Mouse (Mus musculus) liver (tissue): ENCODE results near the gene Gm2244.
"Not testable (repeated sequence)": the region's sequence is repeated elsewhere in the genome, so short reads cannot be mapped to it uniquely, and the experiment has no call there.

Source experiments
- DNase-seq: peaks from one replicate; pipeline ENCODE4 v3.0.0-alpha.2; 2020; ENCODE audit warnings: mixed read lengths

Gm2244 gene

GRCm38 (mm10) chr14:19549863-19550262 lies at the start of gene Gm2244:
Gene Gm2244, minus strand, starts transcription at chr14:19549963.
- not testable (repeated sequence) for DNase-seq

GRCm38 (mm10) chr14:19584804-19585667 lies 35.3 kb upstream of the Gm2244 start, which contains the start of gene Gm2237:
Gene Gm2237, minus strand, starts transcription at chr14:19585135.
- peak; percentile 2 for DNase-seq
